Mouse (Mus musculus) bone marrow macrophage, adult 2 months (primary cell): ENCODE data around the gene Rpp21.

ENCODE experiments used
- CTCF ChIP-seq: IDR thresholded peaks from 2 replicates; pipeline ENCODE4 v1.5.1; 2012; ENCODE audit warnings: low read depth, mild to moderate bottlenecking, low read length, moderate library complexity
- POLR2A ChIP-seq: IDR thresholded peaks from 2 replicates; pipeline ENCODE4 v1.6.1; 2012; ENCODE audit warnings: mild to moderate bottlenecking, low read depth, low read length, borderline replicate concordance

- no peak for TF ChIP-seq POLR2A
- no peak for TF ChIP-seq CTCF
These were observed 51.0 kb downstream of the Rpp21 start for GRCm38 (mm10) chr17:36206846-36207245.
